Mouse (Mus musculus): ENCODE data around the gene Lrrc4c. TPM values are rescaled to one million over a fixed set of nuclear protein-coding genes. Genes with fewer than 3 reads are reported as not detected.

The Lrrc4c gene
- polyA plus RNA-seq, 1 experiment from 2014 or later = 1.8 TPM

GRCm38 (mm10) chr2:97234074-97234473 is 916.1 kb downstream of the Lrrc4c start:
- 70% methylated on average over 1 of the region's 1 CpGs for WGBS
- Histone ChIP-seq H3K36me3 (ENCODE audit: control insufficient read depth, insufficient read depth, low read length) (no peaks in the 10 kb centered on the region), H3K9ac (ENCODE audit: low read depth, low read length) (no peak overlapping the region), H3K4me2 (ENCODE audit: low read depth, low read length) (no peak overlapping the region), H3K4me1 (ENCODE audit: control insufficient read depth, insufficient read depth, low read length) (no peaks in the 10 kb centered on the region), H3K27ac (ENCODE audit: low read length) (no peak overlapping the region), H3K4me3 (ENCODE audit: low read length) (no peak overlapping the region), H3K27me3 (replicated peaks; ENCODE audit: control insufficient read depth, insufficient read depth, low read length) (no peaks in the 10 kb centered on the region), H3K9me3 (ENCODE audit: control insufficient read depth, low read length) (no peaks in the 10 kb centered on the region; the same call in 1 of the 2 replicates)
- no peak for ATAC-seq

DNA sequence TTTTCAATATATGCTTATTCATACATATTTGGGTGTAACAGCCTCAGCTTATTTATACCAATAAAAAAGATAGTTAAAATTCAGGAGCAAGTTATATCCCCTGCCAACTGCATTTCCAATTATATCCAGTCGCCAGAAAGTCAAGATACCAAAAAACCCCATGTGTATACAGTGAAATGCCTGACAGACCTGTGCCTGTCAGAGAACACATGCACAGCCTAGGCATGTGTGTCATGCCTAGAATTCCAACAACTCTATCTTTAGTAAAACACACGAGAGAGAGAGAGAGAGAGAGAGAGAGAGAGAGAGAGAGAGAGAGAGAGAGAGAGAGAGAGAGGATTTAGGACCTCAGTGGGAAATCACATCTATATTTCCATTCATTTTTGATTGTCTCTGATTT is 956.7 kb downstream of the Lrrc4c start:
- no peaks in the 10 kb centered on the region for H3K27me3 ChIP-seq (replicated peaks; ENCODE audit: control insufficient read depth, insufficient read depth, low read length)
- H3K4me1 ChIP-seq (ENCODE audit: control insufficient read depth, insufficient read depth, low read length) = no peaks in the 10 kb centered on the region
- H3K9me3 ChIP-seq (ENCODE audit: control insufficient read depth, low read length) = no peaks in the 10 kb centered on the region
- no peak overlapping the region for H3K9ac ChIP-seq (ENCODE audit: low read depth, low read length)
- WGBS = 50% methylated on average over 2 of the region's 2 CpGs
- H3K27ac ChIP-seq (ENCODE audit: low read length) = no peak overlapping the region
- no peak for ATAC-seq
- no peak overlapping the region for H3K4me3 ChIP-seq (ENCODE audit: low read length)
- H3K36me3 ChIP-seq (ENCODE audit: control insufficient read depth, insufficient read depth, low read length) = no peaks in the 10 kb centered on the region
- no peak overlapping the region for H3K4me2 ChIP-seq (ENCODE audit: low read depth, low read length)

GRCm38 (mm10) chr2:97284986-97285385 is 967.0 kb downstream of the Lrrc4c start:
- Histone ChIP-seq H3K4me2 (ENCODE audit: low read depth, low read length) (no peak overlapping the region), H3K4me3 (ENCODE audit: low read length) (no peak overlapping the region), H3K4me1 (ENCODE audit: control insufficient read depth, insufficient read depth, low read length) (no peaks in the 10 kb centered on the region), H3K36me3 (ENCODE audit: control insufficient read depth, insufficient read depth, low read length) (no peaks in the 10 kb centered on the region), H3K27ac (ENCODE audit: low read length) (no peak overlapping the region), H3K9ac (ENCODE audit: low read depth, low read length) (no peak overlapping the region), H3K27me3 (replicated peaks; ENCODE audit: control insufficient read depth, insufficient read depth, low read length) (no peaks in the 10 kb centered on the region), H3K9me3 (ENCODE audit: control insufficient read depth, low read length) (no peaks in the 10 kb centered on the region)
- no peak for ATAC-seq

GRCm38 (mm10) chr2:97294216-97294615 is 976.2 kb downstream of the Lrrc4c start:
- Histone ChIP-seq H3K4me3 (ENCODE audit: low read length) (no peak overlapping the region), H3K4me1 (ENCODE audit: control insufficient read depth, insufficient read depth, low read length) (no peaks in the 10 kb centered on the region), H3K27ac (ENCODE audit: low read length) (no peak overlapping the region), H3K4me2 (ENCODE audit: low read depth, low read length) (no peak overlapping the region), H3K9me3 (ENCODE audit: control insufficient read depth, low read length) (no peaks in the 10 kb centered on the region), H3K27me3 (replicated peaks; ENCODE audit: control insufficient read depth, insufficient read depth, low read length) (no peaks in the 10 kb centered on the region), H3K9ac (ENCODE audit: low read depth, low read length) (no peak overlapping the region), H3K36me3 (ENCODE audit: control insufficient read depth, insufficient read depth, low read length) (no peaks in the 10 kb centered on the region)
- WGBS = 80% methylated on average over 3 of the region's 3 CpGs
- no peak for ATAC-seq

DNA sequence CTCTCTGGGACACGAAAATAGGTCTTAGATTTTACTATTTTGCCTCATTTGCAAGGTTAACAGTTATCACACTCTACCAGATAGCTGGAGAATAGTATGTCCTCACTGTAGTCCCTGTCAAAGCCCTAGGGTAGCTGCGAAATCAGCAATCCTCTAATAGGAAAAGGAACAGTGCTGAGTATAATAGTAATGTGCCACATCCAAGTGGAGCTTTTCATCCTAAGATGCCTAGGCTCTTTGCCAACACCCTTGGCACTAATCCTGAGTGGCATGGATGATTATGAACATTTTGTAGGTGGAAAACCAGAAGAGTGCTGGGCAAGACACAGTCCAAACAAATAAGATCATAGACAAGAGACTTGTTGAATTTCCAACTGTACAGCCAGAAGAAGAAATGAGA is 981.7 kb downstream of the Lrrc4c start:
- no peak overlapping the region for H3K4me3 ChIP-seq (ENCODE audit: low read length)
- 78% methylated on average over 2 of the region's 2 CpGs for WGBS
- no peaks in the 10 kb centered on the region for H3K36me3 ChIP-seq (ENCODE audit: control insufficient read depth, insufficient read depth, low read length)
- no peaks in the 10 kb centered on the region for H3K4me1 ChIP-seq (ENCODE audit: control insufficient read depth, insufficient read depth, low read length)
- ATAC-seq = no peak
- no peak overlapping the region for H3K27ac ChIP-seq (ENCODE audit: low read length)
- no peaks in the 10 kb centered on the region for H3K9me3 ChIP-seq (ENCODE audit: control insufficient read depth, low read length)
- no peak overlapping the region for H3K4me2 ChIP-seq (ENCODE audit: low read depth, low read length)
- no peaks in the 10 kb centered on the region for H3K27me3 ChIP-seq (replicated peaks; ENCODE audit: control insufficient read depth, insufficient read depth, low read length)
- H3K9ac ChIP-seq (ENCODE audit: low read depth, low read length) = no peak overlapping the region

DNA sequence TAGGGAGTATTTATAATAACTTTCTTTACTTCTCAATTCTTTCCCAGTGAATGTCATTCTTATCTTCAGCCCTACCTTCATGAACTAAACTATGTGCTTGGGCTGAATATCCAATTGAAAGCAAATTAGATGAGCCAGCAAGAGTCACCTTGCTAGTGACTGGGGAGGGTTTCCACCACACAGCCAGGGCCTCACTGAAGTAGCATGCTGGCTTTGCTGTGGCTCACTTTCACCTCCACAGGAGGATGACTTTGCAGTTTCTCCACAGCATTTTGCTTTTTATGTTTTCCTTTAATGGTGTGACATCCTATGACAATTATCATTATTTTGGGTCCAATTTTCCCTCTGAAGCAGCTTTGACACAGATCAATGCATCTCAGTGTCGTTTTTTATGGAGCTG is 1000.0 kb downstream of the Lrrc4c start:
- 58% methylated on average over 1 of the region's 1 CpGs for whole genome bisulfite sequencing
- no peak overlapping the region for H3K4me2 ChIP-seq (ENCODE audit: low read depth, low read length)
- ATAC-seq = no peak
- no peaks in the 10 kb centered on the region for H3K27me3 ChIP-seq (replicated peaks; ENCODE audit: control insufficient read depth, insufficient read depth, low read length)
- no peaks in the 10 kb centered on the region for H3K36me3 ChIP-seq (ENCODE audit: control insufficient read depth, insufficient read depth, low read length)
- no peaks in the 10 kb centered on the region for H3K4me1 ChIP-seq (ENCODE audit: control insufficient read depth, insufficient read depth, low read length)
- no peak overlapping the region for H3K27ac ChIP-seq (ENCODE audit: low read length)
- H3K9ac ChIP-seq (ENCODE audit: low read depth, low read length) = no peak overlapping the region
- H3K9me3 ChIP-seq (ENCODE audit: control insufficient read depth, low read length) = no peaks in the 10 kb centered on the region
- no peak overlapping the region for H3K4me3 ChIP-seq (ENCODE audit: low read length)

DNA sequence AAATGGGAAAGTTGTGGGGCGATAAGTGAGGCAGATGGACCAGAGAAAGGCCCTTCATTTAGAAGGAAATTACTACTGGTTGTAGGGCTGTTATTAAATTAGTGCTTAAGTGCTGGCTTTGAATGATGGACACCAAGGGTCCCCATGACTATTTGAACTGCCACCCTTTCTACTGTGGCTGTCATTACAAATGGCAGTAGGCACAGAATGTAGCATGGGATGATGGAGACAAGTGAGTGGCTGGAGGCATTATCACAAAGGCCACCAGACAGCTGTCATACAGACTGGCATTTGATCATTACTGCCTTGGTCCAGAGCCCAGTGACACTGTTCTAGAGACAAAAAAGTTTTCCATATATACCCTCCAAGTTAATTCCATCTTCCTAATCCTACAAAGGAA is 1000.6 kb downstream of the Lrrc4c start:
- WGBS = 85% methylated on average over 1 of the region's 1 CpGs
- H3K36me3 ChIP-seq (ENCODE audit: control insufficient read depth, insufficient read depth, low read length) = no peaks in the 10 kb centered on the region

GRCm38 (mm10) chr2:97332084-97332682 is 1014.2 kb downstream of the Lrrc4c start:
- Histone ChIP-seq H3K4me1 (ENCODE audit: control insufficient read depth, insufficient read depth, low read length) (no peaks in the 10 kb centered on the region), H3K27me3 (replicated peaks; ENCODE audit: control insufficient read depth, insufficient read depth, low read length) (no peaks in the 10 kb centered on the region), H3K9ac (ENCODE audit: low read depth, low read length) (no peak overlapping the region), H3K36me3 (ENCODE audit: control insufficient read depth, insufficient read depth, low read length) (no peaks in the 10 kb centered on the region), H3K27ac (ENCODE audit: low read length) (no peak overlapping the region), H3K4me3 (ENCODE audit: low read length) (no peak overlapping the region), H3K4me2 (ENCODE audit: low read depth, low read length) (no peak overlapping the region), H3K9me3 (ENCODE audit: control insufficient read depth, low read length) (no peaks in the 10 kb centered on the region)
- 68% methylated on average over 1 of the region's 1 CpGs for WGBS
- ATAC-seq = no peak

More for the DNA sequence above, 1000.6 kb downstream of the Lrrc4c start:
- ATAC-seq = no peak
- Histone ChIP-seq H3K4me3 (ENCODE audit: low read length) (no peak overlapping the region), H3K27ac (ENCODE audit: low read length) (no peak overlapping the region), H3K9me3 (ENCODE audit: control insufficient read depth, low read length) (no peaks in the 10 kb centered on the region), H3K27me3 (replicated peaks; ENCODE audit: control insufficient read depth, insufficient read depth, low read length) (no peaks in the 10 kb centered on the region), H3K4me2 (ENCODE audit: low read depth, low read length) (no peak overlapping the region), H3K9ac (ENCODE audit: low read depth, low read length) (no peak overlapping the region), H3K4me1 (ENCODE audit: control insufficient read depth, insufficient read depth, low read length) (no peaks in the 10 kb centered on the region)

DNA sequence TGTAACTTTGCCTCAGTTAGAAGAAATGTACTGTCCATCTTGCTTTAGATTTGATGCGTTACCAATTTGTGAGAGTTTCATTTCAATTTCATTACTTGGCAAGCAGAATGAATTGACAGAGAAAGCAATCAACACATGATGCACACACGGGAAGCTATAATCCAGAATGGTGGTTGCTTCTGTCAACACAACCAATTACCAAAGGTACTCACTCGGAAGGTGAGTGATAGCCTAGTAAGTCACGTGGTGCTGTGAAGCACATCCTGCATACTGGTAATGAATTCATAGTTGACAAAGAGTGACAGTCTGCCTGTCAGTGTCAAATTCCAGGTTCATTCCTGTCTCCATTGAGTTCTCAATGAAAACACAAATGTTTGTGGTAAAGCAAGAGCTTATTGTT is 1021.7 kb downstream of the Lrrc4c start:
- H3K27me3 ChIP-seq (replicated peaks; ENCODE audit: control insufficient read depth, insufficient read depth, low read length) = no peaks in the 10 kb centered on the region
- no peak overlapping the region for H3K4me2 ChIP-seq (ENCODE audit: low read depth, low read length)
- 80% methylated on average over 4 of the region's 4 CpGs for WGBS
- H3K4me3 ChIP-seq (ENCODE audit: low read length) = no peak overlapping the region
- no peak overlapping the region for H3K9ac ChIP-seq (ENCODE audit: low read depth, low read length)
- H3K27ac ChIP-seq (ENCODE audit: low read length) = no peak overlapping the region
- H3K9me3 ChIP-seq (ENCODE audit: control insufficient read depth, low read length) = no peaks in the 10 kb centered on the region
- no peaks in the 10 kb centered on the region for H3K4me1 ChIP-seq (ENCODE audit: control insufficient read depth, insufficient read depth, low read length)
- no peaks in the 10 kb centered on the region for H3K36me3 ChIP-seq (ENCODE audit: control insufficient read depth, insufficient read depth, low read length)
- no peak for ATAC-seq

GRCm38 (mm10) chr2:97361235-97361634 is 1043.3 kb downstream of the Lrrc4c start:
- no peak for ATAC-seq
- no peaks in the 10 kb centered on the region for H3K27me3 ChIP-seq (replicated peaks; ENCODE audit: control insufficient read depth, insufficient read depth, low read length)
- 75% methylated on average over 2 of the region's 2 CpGs for WGBS
- H3K4me2 ChIP-seq (ENCODE audit: low read depth, low read length) = no peak overlapping the region
- no peak overlapping the region for H3K9ac ChIP-seq (ENCODE audit: low read depth, low read length)
- no peak overlapping the region for H3K27ac ChIP-seq (ENCODE audit: low read length)
- H3K4me3 ChIP-seq (ENCODE audit: low read length) = no peak overlapping the region
- no peaks in the 10 kb centered on the region for H3K4me1 ChIP-seq (ENCODE audit: control insufficient read depth, insufficient read depth, low read length)
- H3K36me3 ChIP-seq (ENCODE audit: control insufficient read depth, insufficient read depth, low read length) = no peaks in the 10 kb centered on the region
- no peaks in the 10 kb centered on the region for H3K9me3 ChIP-seq (ENCODE audit: control insufficient read depth, low read length)

Measured in intestine, embryonic 16.5 days (tissue).